Mouse (Mus musculus): ENCODE results near the gene Pcif1. TPM values are rescaled to one million over a fixed set of nuclear protein-coding genes. Genes with fewer than 3 reads are reported as not detected.
"Not testable (repeated sequence)": the region's sequence is repeated elsewhere in the genome, so short reads cannot be mapped to it uniquely, and the experiment has no call there.

Gene Pcif1
- polyA plus RNA-seq, 1 experiment from 2014 or later, result 14.5 TPM

- Histone ChIP-seq H3K27ac (no peak overlapping the region), H3K4me3 (ENCODE audit: inconsistent target) (no peak overlapping the region), H3K36me3 (ENCODE audit: inconsistent target) (peaks cover 10% of the 10 kb centered on the region), H3K79me2 (ENCODE audit: inconsistent target) (peaks cover 11% of the 10 kb centered on the region)
- 100% methylated on average over 2 of the region's 2 CpGs for WGBS (ENCODE audit: missing documents)
Observed at GRCm38 (mm10) chr2:164859155-164859554, 19.9 kb upstream of the Pcif1 start.

GRCm38 (mm10) chr2:164859640-164860432, 19.3 kb upstream of the Pcif1 start:
- Histone ChIP-seq H3K27ac (no peak overlapping the region), H3K36me3 (ENCODE audit: inconsistent target) (peaks cover 3% of the 10 kb centered on the region), H3K79me2 (ENCODE audit: inconsistent target) (peaks cover 11% of the 10 kb centered on the region), H3K4me3 (ENCODE audit: inconsistent target) (no peak overlapping the region)
- WGBS (ENCODE audit: missing documents), result 80% methylated on average over 9 of the region's 9 CpGs

GRCm38 (mm10) chr2:164861094-164861493, 18.0 kb upstream of the Pcif1 start:
- no peak overlapping the region for H3K4me3 ChIP-seq (ENCODE audit: inconsistent target)
- 85% methylated on average over 4 of the region's 4 CpGs for WGBS (ENCODE audit: missing documents)
- H3K27ac ChIP-seq, result peak overlapping the region; percentile 96
- no peaks in the 10 kb centered on the region for H3K36me3 ChIP-seq (ENCODE audit: inconsistent target)
- peaks cover 5% of the 10 kb centered on the region for H3K79me2 ChIP-seq (ENCODE audit: inconsistent target)

- WGBS (ENCODE audit: missing documents), result 2% methylated on average over 8 of the region's 9 CpGs
- peak overlapping the region; percentile 96 for H3K27ac ChIP-seq
Observed at GRCm38 (mm10) chr2:164862179-164862861, 16.8 kb upstream of the Pcif1 start.

DNA sequence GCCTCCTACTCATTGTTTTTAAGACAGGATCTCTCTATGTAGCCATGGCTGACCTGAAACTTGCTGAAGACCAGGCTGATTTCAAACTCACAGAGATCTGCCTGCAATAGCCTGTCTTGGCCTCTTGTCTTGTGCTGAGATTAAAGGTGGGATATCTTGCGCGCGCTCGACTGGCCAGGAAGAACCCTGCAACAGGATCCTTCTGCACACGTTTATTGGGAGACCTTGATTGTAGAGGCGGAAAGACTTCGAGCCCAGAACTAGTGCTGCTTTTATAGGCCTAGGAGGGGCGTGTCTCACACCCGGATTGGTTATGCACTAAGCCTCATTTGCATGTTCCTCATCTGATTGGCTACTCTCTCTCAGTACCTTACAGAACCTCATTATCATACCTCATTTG, 15.7 kb upstream of the Pcif1 start:
- H3K79me2 ChIP-seq (ENCODE audit: inconsistent target); H3K4me3 ChIP-seq (ENCODE audit: inconsistent target); H3K36me3 ChIP-seq (ENCODE audit: inconsistent target): not testable (repeated sequence)
- WGBS (ENCODE audit: missing documents), result no CpG with 5 or more reads among the region's 9 CpGs
- peak overlapping the region; percentile 96 for H3K27ac ChIP-seq

More at GRCm38 (mm10) chr2:164862179-164862861, 16.8 kb upstream of the Pcif1 start:
- no peaks in the 10 kb centered on the region for H3K79me2 ChIP-seq (ENCODE audit: inconsistent target)
- no peaks in the 10 kb centered on the region for H3K36me3 ChIP-seq (ENCODE audit: inconsistent target)
- H3K4me3 ChIP-seq (ENCODE audit: inconsistent target), result no peak overlapping the region

DNA sequence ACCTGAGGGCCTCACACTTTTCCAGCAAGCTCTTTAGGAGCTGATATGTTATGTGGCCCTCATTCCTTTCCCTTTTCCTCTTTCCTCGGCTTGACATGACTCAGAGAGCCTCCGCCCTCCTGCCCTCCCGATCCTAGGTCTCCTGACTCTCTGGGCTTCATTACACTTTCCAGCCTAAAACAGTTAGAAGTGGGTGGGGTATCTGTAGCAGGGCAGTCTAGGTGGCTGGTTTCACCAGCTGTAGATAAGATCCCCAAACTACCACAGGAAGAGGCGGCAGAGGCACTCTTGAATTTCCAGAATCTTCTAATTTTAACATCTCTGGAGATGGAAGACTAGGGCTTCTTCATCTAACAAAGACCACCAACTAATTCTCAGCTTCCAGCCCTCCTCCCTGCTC, 14.5 kb upstream of the Pcif1 start:
- WGBS (ENCODE audit: missing documents), result 70% methylated on average over 4 of the region's 4 CpGs

DNA sequence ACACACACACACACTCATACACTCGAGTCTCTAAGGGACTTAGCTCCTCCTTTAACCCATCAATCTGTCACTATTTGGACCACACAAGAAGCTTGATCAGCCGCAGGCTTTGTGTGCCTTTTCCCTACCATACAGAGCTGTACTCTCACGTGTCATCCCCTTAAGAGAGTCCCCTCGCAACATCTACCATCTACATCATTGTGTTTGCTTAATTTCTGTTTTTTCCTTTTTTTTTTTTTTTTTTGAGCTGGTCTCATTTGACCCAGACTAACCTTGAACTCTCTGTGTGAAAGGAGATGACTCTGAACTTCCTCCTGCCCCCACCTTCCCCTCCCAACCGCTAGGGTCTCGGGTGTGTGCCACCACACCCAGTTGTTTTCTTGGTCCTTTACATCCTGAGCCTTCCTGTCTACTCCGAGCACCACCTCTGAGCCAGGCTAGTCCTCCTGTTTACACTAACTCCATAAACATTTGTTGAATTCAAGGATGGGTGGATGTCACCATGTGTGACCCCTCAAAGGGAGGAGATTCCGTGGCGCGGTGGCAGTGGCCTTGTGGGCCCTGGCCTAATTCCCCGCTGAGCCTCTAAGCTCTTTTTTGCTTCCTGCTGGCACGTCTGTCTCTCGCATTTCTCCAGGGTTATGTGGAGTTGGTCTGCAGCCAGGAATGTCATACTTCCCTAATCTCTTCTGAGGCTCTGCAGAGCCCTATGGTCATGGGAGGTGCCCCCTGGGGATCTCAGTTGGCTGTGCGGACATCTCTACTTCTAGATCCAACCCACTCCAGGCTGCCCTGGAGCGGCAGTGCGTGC, 12.2 kb upstream of the Pcif1 start:
- no peaks in the 10 kb centered on the region for H3K36me3 ChIP-seq (ENCODE audit: inconsistent target)
- H3K27ac ChIP-seq, result peak overlapping the region; percentile 96
- no peak overlapping the region for H3K4me3 ChIP-seq (ENCODE audit: inconsistent target)
- H3K79me2 ChIP-seq (ENCODE audit: inconsistent target), result no peaks in the 10 kb centered on the region
- 20% methylated on average over 16 of the region's 16 CpGs for WGBS (ENCODE audit: missing documents)

More for the DNA sequence above, 14.5 kb upstream of the Pcif1 start:
- H3K4me3 ChIP-seq (ENCODE audit: inconsistent target), result no peak overlapping the region
- H3K36me3 ChIP-seq (ENCODE audit: inconsistent target), result no peaks in the 10 kb centered on the region
- H3K27ac ChIP-seq, result peak overlapping the region; percentile 17; the same call in 1 of the 2 replicates
- no peaks in the 10 kb centered on the region for H3K79me2 ChIP-seq (ENCODE audit: inconsistent target)

GRCm38 (mm10) chr2:164867566-164867965, 11.5 kb upstream of the Pcif1 start:
- no peaks in the 10 kb centered on the region for H3K79me2 ChIP-seq (ENCODE audit: inconsistent target)
- H3K27ac ChIP-seq, result peak overlapping the region; percentile 96
- no peaks in the 10 kb centered on the region for H3K36me3 ChIP-seq (ENCODE audit: inconsistent target)
- no peak overlapping the region for H3K4me3 ChIP-seq (ENCODE audit: inconsistent target)
- WGBS (ENCODE audit: missing documents), result 98% methylated on average over 7 of the region's 7 CpGs

GRCm38 (mm10) chr2:164868491-164868890, 10.6 kb upstream of the Pcif1 start:
- Histone ChIP-seq H3K36me3 (ENCODE audit: inconsistent target) (no peaks in the 10 kb centered on the region), H3K27ac (peak overlapping the region; percentile 96), H3K79me2 (ENCODE audit: inconsistent target) (no peaks in the 10 kb centered on the region), H3K4me3 (ENCODE audit: inconsistent target) (no peak overlapping the region)
- 2% methylated on average over 7 of the region's 7 CpGs for WGBS (ENCODE audit: missing documents)

- WGBS (ENCODE audit: missing documents), result 80% methylated on average over 6 of the region's 6 CpGs
- H3K27ac ChIP-seq, result no peak overlapping the region
- no peaks in the 10 kb centered on the region for H3K79me2 ChIP-seq (ENCODE audit: inconsistent target)
- no peaks in the 10 kb centered on the region for H3K36me3 ChIP-seq (ENCODE audit: inconsistent target)
- H3K4me3 ChIP-seq (ENCODE audit: inconsistent target), result no peak overlapping the region
Observed at GRCm38 (mm10) chr2:164871602-164872303, 7.4 kb upstream of the Pcif1 start.

- 73% methylated on average over 3 of the region's 3 CpGs for WGBS (ENCODE audit: missing documents)
- H3K36me3 ChIP-seq (ENCODE audit: inconsistent target), result no peaks in the 10 kb centered on the region
- H3K27ac ChIP-seq, result peak overlapping the region; percentile 87
- H3K4me3 ChIP-seq (ENCODE audit: inconsistent target), result peak overlapping the region; percentile 28
- H3K79me2 ChIP-seq (ENCODE audit: inconsistent target), result no peaks in the 10 kb centered on the region; the same call in 1 of the 2 replicates
Observed at GRCm38 (mm10) chr2:164873621-164874020, 5.5 kb upstream of the Pcif1 start.

DNA sequence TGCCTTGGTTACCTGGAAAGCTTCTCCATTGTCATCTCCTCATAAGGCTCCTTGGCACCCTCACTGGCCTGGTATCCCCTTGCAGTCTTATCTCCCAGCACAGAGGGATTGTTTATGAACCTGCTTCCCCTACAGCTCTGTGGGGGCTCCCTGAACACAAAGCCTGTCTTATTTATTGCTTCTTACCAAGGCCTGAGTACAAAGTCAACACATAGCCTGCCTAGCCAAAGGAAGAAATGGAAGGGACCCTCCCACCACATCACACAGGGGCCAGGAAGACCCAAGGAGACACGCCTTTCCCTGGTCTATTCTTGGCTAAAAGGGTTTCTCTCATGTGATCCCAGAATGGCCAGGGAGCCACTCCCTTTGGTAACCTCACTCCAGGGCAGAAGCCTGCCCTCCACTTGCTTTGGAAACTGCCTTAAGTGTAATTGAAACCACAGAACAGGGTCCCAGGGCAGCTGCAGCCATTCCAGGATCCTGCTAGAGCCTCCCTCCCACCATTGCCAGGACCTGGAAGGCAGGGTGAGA, 4.8 kb upstream of the Pcif1 start:
- Histone ChIP-seq H3K36me3 (ENCODE audit: inconsistent target) (no peaks in the 10 kb centered on the region), H3K4me3 (ENCODE audit: inconsistent target) (peak overlapping the region; percentile 28), H3K27ac (peak overlapping the region; percentile 87), H3K79me2 (ENCODE audit: inconsistent target) (peaks cover 4% of the 10 kb centered on the region; the same call in 1 of the 2 replicates)
- 58% methylated on average over 1 of the region's 1 CpGs for WGBS (ENCODE audit: missing documents)

DNA sequence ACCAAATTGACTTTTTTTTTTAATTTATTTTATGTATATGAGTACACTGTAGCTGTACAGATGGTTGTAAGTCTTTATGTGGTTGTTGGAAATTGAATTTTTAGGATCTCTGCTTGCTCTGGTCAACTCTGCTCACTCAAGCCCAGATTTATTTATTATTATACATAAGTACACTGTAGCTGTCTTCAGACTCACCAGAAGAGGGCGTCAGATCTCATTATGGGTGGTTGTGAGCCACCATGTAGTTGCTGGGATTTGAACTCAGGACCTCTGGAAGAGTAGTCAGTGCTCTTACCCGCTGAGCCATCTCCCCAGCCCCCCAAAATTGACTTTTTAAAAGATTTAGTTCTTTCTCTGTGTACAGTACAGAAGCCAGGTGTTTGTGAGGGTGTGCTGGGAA, 3.5 kb upstream of the Pcif1 start:
- H3K27ac ChIP-seq, result peak overlapping the region; percentile 87
- not testable (repeated sequence) for H3K4me3 ChIP-seq (ENCODE audit: inconsistent target); H3K36me3 ChIP-seq (ENCODE audit: inconsistent target)
- no CpG with 5 or more reads among the region's 2 CpGs for WGBS (ENCODE audit: missing documents)
- H3K79me2 ChIP-seq (ENCODE audit: inconsistent target), result peaks cover 12% of the 10 kb centered on the region
